Mouse (Mus musculus) spleen, adult 2 months (tissue): ENCODE measurements at regions not wholly inside any gene's neighbourhood (a gene's known extent, or its start where the extent isn't known, plus 50 kb on each side); places are given as distances from the start of the nearest gene placed in this dataset.

Experiments
- CTCF ChIP-seq: fragments of 200-500 bp; IDR thresholded peaks from 2 replicates; pipeline ENCODE4 v1.5.1; 2011; ENCODE audit warnings: mild to moderate bottlenecking, inconsistent platforms; ENCODE audit not compliant: insufficient read depth, insufficient read length, insufficient replicate concordance; ENCODE audit errors: extremely low read depth
- POLR2A ChIP-seq: fragments of 200-500 bp; IDR thresholded peaks from 2 replicates; pipeline ENCODE4 v1.6.1; 2011; ENCODE audit warnings: low read depth, low read length, inconsistent platforms

- TF ChIP-seq CTCF, result no peak
- TF ChIP-seq POLR2A, result no peak
These were observed 51.9 kb upstream of the Dkk2 start for GRCm38 (mm10) chr3:132033078-132033713.
